Mouse (Mus musculus): ENCODE results near the gene Sec62. TPM values are rescaled to one million over a fixed set of nuclear protein-coding genes. Genes with fewer than 3 reads are reported as not detected.
"Not testable (repeated sequence)": the region's sequence is repeated elsewhere in the genome, so short reads cannot be mapped to it uniquely, and the experiment has no call there.

Sec62 gene
- total RNA-seq, 2 experiments from 2014 or later = 102 to 110 TPM

- H3K4me3 ChIP-seq = no peak overlapping the region
- DNase-seq (ENCODE audit: extremely low spot score in 1 of 2, low spot score in 2 of 2) = no peak
- intact Hi-C loops (cut with DNase I) = no loop called here
- no peak overlapping the region for H3K27ac ChIP-seq
- TF ChIP-seq CTCF (IDR thresholded peaks at IDR 0.05) = no peak
These were observed 53.1 kb downstream of the Sec62 start for GRCm38 (mm10) chr3:30845755-30846154.

- Histone ChIP-seq H3K27ac (no peak overlapping the region), H3K4me3 (no peak overlapping the region)
- DNase-seq (ENCODE audit: extremely low spot score in 1 of 2, low spot score in 2 of 2) = no peak
- TF ChIP-seq CTCF (IDR thresholded peaks at IDR 0.05) = no peak
- intact Hi-C loops (cut with DNase I) = no loop called here
These were observed 54.7 kb downstream of the Sec62 start for GRCm38 (mm10) chr3:30847413-30847812.

GRCm38 (mm10) chr3:30851422-30851821 is 58.7 kb downstream of the Sec62 start:
- Histone ChIP-seq H3K27ac (no peak overlapping the region), H3K4me3 (no peak overlapping the region)
- no peak for DNase-seq (ENCODE audit: extremely low spot score in 1 of 2, low spot score in 2 of 2)
- intact Hi-C loops (cut with DNase I) = no loop called here
- no peak for TF ChIP-seq CTCF (IDR thresholded peaks at IDR 0.05)

GRCm38 (mm10) chr3:30853596-30853995 is 60.9 kb downstream of the Sec62 start:
- Histone ChIP-seq H3K27ac (no peak overlapping the region), H3K4me3 (no peak overlapping the region)
- DNase-seq (ENCODE audit: extremely low spot score in 1 of 2, low spot score in 2 of 2) = no peak
- TF ChIP-seq CTCF (IDR thresholded peaks at IDR 0.05) = no peak
- intact Hi-C loops (cut with DNase I) = no loop called here

GRCm38 (mm10) chr3:30855604-30856458 is 63.2 kb downstream of the Sec62 start, which contains the start of gene Gpr160:
Gene Gpr160 (plus strand): TSS chr3:30855950.
- Histone ChIP-seq H3K4me3 (peak within 1 kb of the TSS; percentile 61), H3K27ac (no peak within 1 kb of the TSS)
- peak; percentile 51 for DNase-seq (ENCODE audit: extremely low spot score in 1 of 2, low spot score in 2 of 2)
- TF ChIP-seq CTCF (IDR thresholded peaks at IDR 0.05) = peak; percentile 58
- intact Hi-C loops (cut with DNase I) = no loop called here

GRCm38 (mm10) chr3:30859599-30859998 is 66.9 kb downstream of the Sec62 start:
- H3K4me3 ChIP-seq; DNase-seq (ENCODE audit: extremely low spot score in 1 of 2, low spot score in 2 of 2); H3K27ac ChIP-seq; intact Hi-C loops (cut with DNase I): not testable (repeated sequence)

- Histone ChIP-seq H3K27ac (no peak overlapping the region), H3K4me3 (no peak overlapping the region)
- no peak for TF ChIP-seq CTCF (IDR thresholded peaks at IDR 0.05)
- intact Hi-C loops (cut with DNase I) = no loop called here
- no peak for DNase-seq (ENCODE audit: extremely low spot score in 1 of 2, low spot score in 2 of 2)
These were observed 68.0 kb downstream of the Sec62 start for GRCm38 (mm10) chr3:30860705-30861104.

- Histone ChIP-seq H3K4me3 (no peak overlapping the region), H3K27ac (no peak overlapping the region)
- no peak for TF ChIP-seq CTCF (IDR thresholded peaks at IDR 0.05)
- intact Hi-C loops (cut with DNase I) = no loop called here
- DNase-seq (ENCODE audit: extremely low spot score in 1 of 2, low spot score in 2 of 2) = no peak
These were observed 71.2 kb downstream of the Sec62 start for GRCm38 (mm10) chr3:30863712-30864435.

GRCm38 (mm10) chr3:30864640-30865039 is 72.0 kb downstream of the Sec62 start:
- intact Hi-C loops (cut with DNase I) = no loop called here
- no peak for TF ChIP-seq CTCF (IDR thresholded peaks at IDR 0.05)
- no peak overlapping the region for H3K27ac ChIP-seq
- no peak overlapping the region for H3K4me3 ChIP-seq
- no peak for DNase-seq (ENCODE audit: extremely low spot score in 1 of 2, low spot score in 2 of 2)

- H3K4me3 ChIP-seq = no peak overlapping the region
- TF ChIP-seq CTCF (IDR thresholded peaks at IDR 0.05) = no peak
- DNase-seq (ENCODE audit: extremely low spot score in 1 of 2, low spot score in 2 of 2) = no peak
- intact Hi-C loops (cut with DNase I) = no loop called here
- H3K27ac ChIP-seq = no peak overlapping the region
These were observed 75.5 kb downstream of the Sec62 start for GRCm38 (mm10) chr3:30868176-30868575.

- H3K4me3 ChIP-seq = no peak overlapping the region
These were observed 76.0 kb downstream of the Sec62 start for GRCm38 (mm10) chr3:30868625-30869024.

GRCm38 (mm10) chr3:30869995-30870394 is 77.3 kb downstream of the Sec62 start:
- H3K4me3 ChIP-seq = no peak overlapping the region
- H3K27ac ChIP-seq = no peak overlapping the region
- intact Hi-C loops (cut with DNase I) = no loop called here
- no peak for TF ChIP-seq CTCF (IDR thresholded peaks at IDR 0.05)
- DNase-seq (ENCODE audit: extremely low spot score in 1 of 2, low spot score in 2 of 2) = no peak

More at GRCm38 (mm10) chr3:30868625-30869024, 76.0 kb downstream of the Sec62 start:
- no peak for DNase-seq (ENCODE audit: extremely low spot score in 1 of 2, low spot score in 2 of 2)
- intact Hi-C loops (cut with DNase I) = no loop called here
- no peak overlapping the region for H3K27ac ChIP-seq
- no peak for TF ChIP-seq CTCF (IDR thresholded peaks at IDR 0.05)

Other genes with a start within 250 kb of the Sec62 start
- gene Mecom, start 244.9 kb upstream of the Sec62 start, total RNA-seq (2021) = 1 to 10 TPM; 2.1 to 4.1 TPM
- gene Actrt3, start 192.9 kb upstream of the Sec62 start, total RNA-seq (2021) = 1 to 10 TPM; 1.0 to 1.3 TPM
- 10 to 100 TPM; 15.2 to 16.6 TPM for gene Mynn, start 190.8 kb upstream of the Sec62 start, total RNA-seq (2021)
- gene Lrriq4, start 148.4 kb upstream of the Sec62 start, total RNA-seq (2021) = not detected
- gene Lrrc34, start 145.0 kb upstream of the Sec62 start, total RNA-seq (2021) = not detected
- gene Lrrc31, start 93.0 kb upstream of the Sec62 start, total RNA-seq (2021) = not detected
- gene Samd7, start 46.6 kb upstream of the Sec62 start, total RNA-seq (2021) = not detected
- 1 to 10 TPM; 1.5 to 1.7 TPM for gene Gpr160, start 63.1 kb downstream of the Sec62 start, total RNA-seq (2021)
- gene Phc3, start 176.5 kb downstream of the Sec62 start, total RNA-seq (2021) = 10 to 100 TPM; 40.8 to 41.3 TPM
- gene Prkci, start 202.9 kb downstream of the Sec62 start, total RNA-seq (2021) = 10 to 100 TPM; 58.0 to 59.9 TPM

Data from left cerebral cortex, adult 2 months (tissue).